Mouse (Mus musculus): ENCODE results near the gene Csrp2.

Gene Csrp2

DNA sequence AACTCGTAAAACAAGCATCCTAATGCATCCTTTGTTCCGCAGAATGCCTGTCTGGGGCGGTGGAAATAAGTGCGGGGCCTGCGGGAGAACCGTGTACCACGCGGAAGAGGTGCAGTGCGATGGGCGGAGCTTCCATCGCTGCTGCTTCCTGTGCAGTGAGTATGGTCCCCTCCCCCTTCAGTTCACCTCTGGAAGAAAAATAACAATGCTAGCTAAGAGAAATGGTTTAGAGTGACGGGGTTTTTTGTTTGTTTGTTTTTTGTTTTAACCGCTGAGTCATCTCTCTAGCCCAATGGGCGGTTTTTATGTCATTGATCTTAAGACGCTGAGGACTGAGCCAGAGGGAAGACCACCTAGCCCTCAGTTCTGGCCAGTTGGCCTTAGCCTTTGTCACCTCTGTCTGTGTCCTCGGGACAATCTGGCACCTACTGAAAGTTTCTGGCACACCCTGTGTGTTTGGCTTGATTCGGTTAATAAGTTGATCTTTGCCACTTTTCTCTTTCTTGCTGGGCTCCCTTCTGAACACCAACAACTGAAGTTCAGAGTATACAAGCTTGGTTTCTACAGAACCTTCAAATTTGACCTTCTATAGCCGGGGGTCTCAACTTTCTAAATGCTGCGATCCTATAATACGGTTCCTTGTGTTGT, 12.4 kb downstream of the Csrp2 start:
- no peak for DNase-seq

DNA sequence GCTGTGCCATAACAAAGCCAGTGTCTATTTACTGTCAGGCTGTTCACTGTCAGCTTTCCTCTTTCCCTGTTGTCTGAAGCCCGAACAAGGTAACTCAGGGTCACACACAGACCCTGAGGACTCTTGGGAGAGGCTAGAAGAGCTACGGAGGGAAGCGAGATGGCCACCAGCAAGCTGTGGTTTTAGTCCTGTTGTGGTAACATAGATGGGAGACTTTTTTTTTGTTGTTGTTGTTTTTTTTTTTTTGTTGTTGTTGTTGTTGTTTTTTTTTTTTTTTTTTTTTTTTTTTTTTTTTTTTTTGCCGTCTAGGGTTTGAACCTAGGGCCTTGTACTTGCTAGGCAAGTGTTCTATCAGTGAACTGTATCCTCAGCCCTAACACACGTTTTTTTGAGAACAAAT, 14.0 kb downstream of the Csrp2 start:
- no peak for DNase-seq

DNA sequence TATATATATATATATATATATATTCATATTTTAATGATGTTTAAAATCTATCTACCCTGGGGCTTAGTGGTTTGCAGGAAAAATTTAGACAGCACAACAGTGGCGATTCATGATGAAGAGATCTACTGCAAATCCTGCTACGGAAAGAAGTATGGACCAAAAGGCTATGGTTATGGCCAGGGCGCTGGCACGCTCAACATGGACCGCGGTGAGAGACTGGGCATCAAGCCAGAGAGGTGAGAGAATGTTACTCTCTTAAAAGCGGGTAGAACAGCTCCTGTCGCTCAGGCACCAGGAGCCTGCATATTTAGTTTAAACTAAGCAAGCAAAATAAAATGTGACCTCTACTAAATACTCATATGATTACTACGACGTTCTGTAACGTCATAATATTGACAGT, 15.5 kb downstream of the Csrp2 start:
- DNase-seq: peak; percentile 47

DNA sequence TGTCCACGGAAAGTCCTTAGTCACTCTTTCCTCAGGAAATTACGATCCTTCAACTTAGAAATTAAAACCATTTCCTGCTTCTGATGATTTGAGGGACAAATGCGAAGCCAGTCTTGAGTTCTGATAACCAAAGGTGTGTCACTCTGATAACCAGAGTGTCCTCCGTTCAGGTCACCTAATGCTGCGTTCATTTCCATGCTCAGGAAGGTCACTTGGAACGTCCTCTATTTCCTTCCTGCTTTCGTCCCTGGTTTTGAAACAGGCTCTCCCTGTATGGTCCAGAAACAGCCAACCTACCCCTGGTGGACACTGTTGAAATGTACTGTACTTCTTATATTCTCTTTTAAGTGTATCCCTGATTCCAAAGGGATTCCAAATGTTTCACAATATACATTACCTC, 16.1 kb downstream of the Csrp2 start:
- no peak for DNase-seq

DNA sequence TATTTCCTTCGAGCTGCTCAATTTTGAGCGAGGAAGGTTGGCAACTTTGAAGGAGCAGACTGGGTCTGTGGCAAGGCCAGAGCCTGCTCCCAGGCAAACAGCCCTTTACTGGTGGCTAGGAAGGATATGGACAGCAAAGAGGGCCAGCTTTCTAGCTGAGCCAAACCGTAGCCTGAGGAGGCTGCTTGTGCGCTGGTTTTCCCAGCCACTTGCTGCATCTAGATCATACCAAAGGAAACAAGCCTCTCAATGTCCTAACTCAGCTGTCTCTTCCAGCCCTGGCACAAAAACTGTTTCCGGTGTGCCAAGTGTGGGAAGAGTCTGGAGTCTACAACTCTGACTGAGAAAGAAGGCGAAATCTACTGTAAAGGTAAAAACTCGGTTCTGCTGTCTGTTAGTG, 18.8 kb downstream of the Csrp2 start:
- no peak for DNase-seq

DNA sequence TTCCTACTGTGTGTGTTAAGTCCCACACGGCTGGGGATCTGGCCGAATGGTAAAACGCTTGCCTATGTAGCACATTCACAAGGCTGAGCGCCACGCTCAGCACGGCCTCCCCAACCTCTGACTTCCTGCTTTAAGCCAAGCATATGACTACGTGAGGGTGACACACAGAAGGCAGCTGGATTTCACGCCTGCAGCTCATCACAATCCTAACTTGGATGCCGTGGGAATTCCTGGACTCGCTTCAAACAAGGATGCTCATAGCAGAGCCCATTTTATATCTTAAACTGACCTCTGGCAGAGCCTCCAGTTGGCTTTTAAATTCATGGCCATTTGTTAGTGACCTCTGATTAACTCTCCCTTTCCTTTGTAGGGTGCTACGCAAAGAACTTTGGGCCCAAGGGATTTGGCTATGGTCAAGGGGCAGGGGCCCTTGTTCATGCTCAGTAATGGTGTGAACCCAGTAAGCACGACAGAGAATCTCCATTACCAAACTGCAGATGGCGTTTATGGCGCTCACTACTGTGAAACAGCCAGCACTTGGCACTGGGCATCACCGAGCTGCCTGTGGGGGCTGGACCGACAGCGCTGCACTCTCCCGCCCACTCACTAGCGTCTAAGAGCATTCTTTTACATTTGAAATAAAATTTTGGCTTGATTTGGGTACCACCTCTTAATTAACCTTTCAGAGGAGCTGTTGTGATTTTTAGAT, 19.4 kb downstream of the Csrp2 start:
- DNase-seq: peak; percentile 78

DNA sequence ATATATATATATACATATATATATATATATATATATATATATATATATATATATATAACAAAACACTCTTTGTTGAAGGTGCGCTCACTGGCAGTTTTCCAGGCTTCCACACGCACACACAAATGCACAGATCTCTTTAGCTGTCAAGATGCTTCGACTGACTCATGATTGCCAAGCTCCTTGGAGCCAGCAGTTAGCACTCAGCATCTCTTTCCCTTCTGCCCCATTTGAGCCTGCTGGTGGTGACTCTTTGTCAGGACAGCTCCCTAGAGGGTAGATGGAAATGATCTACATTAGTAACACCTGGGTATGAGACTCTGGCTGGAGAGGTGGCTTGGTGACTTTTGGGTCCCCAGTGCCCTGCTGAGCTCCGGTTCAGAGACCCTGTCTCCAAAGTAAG, 20.1 kb downstream of the Csrp2 start:
- DNase-seq: peak; percentile 38

DNA sequence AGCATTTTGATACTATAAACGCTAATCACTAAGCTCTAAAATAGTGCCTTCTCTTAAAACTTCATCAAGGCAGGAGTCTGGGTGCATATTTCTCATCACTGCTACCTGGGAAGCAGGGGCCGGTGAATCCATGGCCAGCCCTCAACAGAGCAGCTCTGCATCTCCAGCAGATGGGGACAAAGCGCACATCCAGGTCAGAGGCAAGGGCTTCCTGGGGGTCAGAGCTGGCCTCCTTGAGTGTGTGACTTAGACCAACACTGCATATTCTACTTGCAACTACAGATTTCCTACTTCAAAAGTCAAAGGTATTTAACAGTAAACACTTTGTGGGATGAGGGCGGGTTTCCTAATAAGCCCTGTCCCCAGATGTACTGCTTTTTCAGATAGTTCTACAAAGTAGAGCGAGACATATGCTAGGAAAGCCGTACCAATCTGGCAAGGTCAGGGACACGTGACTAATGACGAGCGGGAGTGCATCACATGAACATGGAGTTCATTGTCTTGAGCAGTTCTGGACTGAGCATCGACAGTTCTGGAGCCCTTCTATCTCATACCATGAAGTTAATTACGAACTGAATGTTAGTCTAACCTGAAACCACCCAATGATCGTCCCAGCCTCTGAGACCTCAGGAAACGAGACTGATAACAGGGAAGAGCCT, 21.3 kb downstream of the Csrp2 start:
- no peak for DNase-seq

DNA sequence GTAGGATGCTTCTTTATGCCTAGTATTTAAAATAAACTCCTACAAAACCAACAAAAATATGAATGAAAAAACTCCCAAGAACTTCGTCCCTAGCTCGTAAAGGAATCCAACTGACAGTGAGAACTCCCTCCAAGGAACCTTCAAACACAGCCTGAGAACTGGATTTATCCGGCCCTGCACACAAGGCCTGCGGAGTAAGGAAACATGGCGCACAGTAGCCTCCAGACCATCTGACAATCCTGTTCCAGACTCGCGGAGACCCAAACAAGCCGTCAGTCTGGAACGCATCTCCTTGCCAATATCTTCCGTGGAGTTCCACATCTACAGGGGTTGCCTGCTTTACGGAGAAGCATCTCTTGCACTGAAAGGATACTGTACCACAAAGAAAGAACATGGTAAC, 22.4 kb downstream of the Csrp2 start:
- DNase-seq: no peak

DNA sequence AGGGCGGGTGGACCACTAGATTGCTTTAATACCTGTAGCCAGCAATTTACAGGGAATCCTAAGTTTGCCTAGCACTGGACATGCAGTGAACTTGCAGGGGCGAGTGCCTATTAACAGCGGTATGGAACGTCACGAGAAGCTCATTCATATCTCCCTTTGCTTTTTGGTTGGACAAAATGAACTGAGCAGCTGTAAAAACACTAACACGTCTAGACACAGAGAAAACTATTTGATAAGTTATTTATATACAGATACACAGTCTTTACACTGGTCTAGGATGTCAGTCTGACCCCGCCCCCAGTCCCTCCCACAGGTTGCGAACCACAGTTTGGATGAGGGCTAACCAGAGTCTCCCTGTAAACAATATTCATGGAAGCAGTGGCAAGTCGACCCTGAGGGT, 23.2 kb downstream of the Csrp2 start:
- no peak for DNase-seq

DNA sequence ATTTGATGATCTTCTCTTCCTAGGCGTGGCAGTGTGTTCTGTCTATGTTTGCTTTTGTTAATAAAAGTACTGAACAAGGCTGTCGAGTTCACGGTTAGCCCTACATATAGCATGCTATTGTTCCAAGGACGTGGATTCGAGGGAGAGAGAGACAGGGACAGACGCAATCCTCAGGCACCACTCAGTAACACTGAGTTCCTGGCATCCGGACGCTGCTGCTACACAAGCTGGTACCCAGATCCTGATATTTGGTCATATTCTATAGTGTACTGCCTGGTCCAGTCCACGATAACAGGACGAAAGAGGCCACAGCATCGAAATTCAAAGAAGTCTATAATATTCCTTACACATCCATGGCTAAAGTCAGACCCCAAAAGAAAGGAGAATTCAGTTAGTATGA, 24.6 kb downstream of the Csrp2 start:
- DNase-seq: no peak

DNA sequence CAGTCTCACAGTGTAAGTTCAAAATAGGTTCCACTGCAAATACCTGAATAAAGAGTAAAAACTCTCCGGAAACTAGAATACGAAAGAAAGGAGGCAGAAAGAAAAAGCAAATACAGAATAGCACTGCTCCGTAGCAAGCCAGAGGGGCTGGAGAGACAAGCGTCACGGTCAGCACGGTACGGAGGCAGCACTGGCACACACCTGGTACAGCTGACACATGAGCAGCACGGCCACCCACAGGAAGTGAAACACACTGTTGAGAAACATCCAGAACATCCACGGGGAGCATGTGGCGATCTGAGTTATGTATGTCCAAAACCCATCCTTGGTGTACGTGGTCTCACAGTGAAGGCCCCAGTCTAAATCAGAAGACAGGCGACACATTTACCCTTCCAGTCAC, 26.4 kb downstream of the Csrp2 start:
- no peak for DNase-seq

DNA sequence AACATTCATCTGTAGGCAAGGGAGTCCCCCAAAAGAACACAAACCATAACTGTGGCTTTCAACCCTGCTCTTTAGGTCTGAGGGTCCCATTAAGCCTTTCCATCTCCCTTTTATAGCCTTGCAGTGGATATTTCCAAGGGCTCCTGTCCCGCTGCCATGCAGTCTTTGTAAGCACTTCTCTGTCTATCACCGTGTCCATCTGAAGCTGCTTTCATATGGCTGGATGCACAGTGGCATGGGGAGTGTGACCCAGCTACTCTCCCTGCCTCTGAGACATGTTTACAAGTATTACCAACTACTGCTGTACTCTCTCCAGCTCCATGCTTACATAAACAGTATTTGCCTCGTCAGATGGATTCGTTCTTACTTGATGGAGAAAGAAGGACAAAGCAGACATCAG, 28.0 kb downstream of the Csrp2 start:
- DNase-seq: no peak

DNA sequence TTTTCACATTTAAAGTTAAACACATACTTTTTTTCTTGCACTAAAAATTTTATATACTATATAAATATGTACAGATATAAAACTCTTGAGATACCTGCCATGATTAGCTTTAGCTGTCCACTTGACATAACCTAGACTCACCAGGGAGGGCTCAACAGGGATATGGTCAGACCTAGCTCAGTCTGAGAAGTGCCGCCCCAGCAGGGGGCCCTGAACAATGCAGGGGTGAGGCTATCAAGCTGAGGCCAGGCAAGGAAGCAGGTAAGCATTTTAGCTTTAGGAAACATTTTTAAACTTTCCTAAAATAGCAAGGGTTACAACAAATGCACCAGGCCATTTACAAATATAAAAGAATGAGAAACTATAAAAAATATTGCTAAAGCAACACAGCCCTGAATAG, 31.5 kb downstream of the Csrp2 start:
- DNase-seq: no peak

DNA sequence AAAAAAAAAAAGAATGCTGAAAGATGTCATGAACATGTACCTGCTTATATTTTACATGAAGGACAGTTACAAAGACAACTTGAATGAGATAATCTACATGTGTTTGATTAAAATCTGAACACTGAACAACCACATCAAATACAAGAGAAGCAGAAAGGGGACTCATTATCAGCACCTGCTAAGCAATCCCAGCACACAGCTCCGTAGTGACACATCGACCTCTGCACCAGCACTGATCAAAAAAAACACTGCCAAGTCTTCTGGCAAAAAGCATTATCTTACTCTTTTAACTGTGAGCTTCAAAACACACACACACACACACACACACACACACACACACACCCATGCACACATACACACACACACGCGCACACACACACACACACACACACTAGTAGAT, 32.2 kb downstream of the Csrp2 start:
- no peak for DNase-seq

DNA sequence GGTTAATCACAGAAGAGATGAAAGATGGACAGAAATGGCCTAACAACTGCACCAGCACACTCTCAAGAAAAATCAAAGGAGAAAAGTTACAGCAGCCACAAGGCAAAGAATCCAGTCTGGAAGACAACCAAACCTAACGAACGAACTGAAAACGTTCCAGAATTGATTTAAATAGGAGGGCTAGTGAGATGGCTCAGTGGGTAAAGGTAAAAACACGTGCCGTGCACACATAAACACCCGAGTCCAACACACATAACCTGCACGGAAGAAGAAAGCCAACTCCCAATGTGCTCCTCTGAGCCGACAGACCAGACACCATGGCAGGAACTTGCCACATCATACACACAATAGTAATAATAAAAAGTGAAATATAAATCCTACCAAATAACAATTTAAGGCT, 32.7 kb downstream of the Csrp2 start:
- no peak for DNase-seq

DNA sequence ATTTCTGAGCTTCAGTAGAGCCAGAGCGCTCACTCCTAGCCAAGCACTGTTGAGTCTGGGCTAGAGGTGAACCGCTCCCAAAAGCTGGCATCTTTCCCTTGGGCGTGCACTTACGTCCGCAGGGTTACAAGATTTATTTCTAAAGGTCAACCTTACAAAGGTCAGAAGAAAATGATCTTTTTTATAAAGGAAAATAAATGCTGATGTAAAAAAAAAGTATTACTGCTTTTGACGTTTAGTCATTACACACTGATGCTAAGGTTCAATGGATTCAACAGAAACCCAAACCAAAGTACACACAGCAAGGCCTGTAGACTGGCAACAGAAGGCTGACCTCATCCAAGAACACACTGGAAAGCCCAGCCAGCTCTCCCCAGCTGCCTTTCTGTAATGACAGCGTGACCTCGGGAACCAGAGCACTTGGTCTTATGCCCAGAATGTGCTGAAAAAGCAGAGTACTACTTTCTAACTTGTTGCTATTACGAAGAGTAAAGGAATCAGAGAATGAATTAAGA, 33.4 kb downstream of the Csrp2 start:
- DNase-seq: peak; percentile 60

DNA sequence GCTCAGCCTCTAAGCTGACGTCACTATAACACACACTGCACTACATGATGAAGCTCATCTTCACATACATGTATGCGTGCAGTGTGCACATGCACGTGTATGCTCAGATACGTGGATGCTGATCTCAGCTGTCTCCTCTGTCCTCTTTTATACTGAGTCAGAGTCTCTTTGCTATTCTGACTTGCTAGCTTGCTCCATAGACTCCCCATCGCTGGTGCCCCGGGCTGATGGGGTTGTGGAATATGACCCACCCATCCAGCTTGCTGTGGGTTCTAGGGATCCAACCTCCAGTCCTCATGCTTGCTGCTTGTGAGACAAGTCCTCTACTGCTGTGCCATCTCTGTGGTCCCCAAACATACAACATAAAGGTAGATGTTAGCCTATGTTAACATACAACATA, 39.3 kb downstream of the Csrp2 start:
- no peak for DNase-seq

DNA sequence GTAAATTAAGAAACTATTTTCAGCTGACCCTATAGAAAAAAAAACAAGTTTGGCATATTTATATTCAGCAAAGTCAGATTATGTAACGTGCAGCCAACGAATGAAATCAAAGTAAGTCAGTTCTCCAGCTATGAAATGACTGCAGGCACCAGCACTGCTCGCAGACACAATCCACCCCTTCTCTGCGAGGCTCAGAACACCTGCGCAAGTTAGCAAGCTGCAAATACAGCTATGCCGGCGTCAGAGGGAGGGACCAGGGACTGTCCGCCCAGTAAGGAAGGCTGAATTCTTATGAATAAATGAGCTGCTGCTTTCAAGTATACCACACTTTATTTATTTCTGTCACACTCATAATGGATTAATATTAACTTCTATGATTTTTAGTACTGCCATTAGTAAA, 40.2 kb downstream of the Csrp2 start:
- DNase-seq: no peak

DNA sequence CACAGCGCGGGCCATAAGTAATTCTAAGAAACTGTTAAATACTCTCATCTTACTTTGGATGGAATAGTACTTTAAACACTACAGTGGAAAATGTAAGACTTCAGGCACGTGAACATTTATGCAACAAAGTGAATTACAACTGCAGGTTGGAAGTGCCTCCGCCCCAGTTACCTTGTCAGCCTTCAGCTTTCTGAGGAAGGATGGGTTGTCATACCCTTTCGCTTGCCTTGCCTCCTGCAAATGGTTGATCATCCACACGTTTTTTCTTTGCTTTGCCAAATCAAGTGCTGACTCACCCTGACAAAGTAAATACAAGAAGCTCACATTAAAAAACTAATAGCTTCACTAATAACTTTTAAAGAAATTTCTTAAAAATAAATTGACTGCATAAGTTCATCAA, 41.3 kb downstream of the Csrp2 start:
- no peak for DNase-seq

DNA sequence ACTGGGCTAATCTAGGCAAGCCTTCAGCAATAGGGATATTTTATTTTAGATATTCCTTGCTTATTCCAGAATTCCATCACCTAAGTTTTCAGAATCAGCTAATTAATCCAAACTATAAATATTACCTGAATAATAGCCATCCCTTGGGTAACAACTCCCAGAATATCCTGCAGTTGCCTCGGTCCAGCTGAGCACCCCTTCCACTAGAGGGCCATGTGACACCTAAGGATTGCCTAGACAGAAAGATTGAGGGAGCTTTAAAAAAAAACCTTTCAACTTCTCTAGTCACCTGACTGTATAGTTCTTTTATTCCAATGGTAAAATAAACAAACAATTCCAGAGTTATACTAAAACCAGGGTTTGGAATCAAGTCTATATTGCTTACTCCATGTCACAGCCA, 42.6 kb downstream of the Csrp2 start:
- DNase-seq: no peak

DNA sequence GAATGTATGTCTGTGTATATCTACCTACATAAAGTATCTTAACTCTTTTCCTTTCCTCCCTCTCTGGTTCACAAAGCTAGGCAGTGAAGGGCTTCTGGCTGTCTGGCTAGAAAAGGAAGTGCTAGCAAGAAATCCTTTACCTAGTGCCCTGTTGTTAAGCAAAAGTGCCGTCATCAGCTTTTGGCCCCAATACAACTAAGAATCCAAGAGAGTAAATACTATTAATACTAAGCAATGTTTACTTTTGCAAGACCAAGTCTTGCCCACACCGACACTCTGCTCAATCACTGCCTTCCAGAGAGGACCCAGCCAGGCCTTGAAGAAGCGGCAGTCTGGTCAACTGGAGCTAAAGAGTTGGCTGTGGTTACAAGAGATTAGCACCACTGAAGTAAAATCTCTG, 51.5 kb downstream of the Csrp2 start:
- DNase-seq: no peak

DNA sequence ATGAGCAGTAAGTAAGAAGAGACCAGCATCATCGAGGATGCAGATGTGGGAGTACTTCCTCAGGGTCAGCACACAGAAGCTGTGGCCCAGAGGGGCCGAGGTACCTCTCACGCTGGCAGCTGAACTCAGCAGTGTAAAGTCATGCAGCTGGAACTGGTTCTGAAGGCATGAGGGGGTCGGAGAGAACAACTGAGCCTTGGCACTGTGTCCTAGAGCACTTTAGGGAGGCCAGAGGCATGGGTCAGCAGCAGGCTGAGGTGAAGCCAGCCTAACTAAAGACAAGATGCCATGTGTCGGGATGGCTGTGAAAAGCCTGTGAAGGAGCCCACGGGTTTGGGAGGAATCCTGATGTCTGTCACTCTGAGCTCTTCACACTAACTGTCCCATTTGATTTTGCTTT, 51.9 kb downstream of the Csrp2 start:
- no peak for DNase-seq

DNA sequence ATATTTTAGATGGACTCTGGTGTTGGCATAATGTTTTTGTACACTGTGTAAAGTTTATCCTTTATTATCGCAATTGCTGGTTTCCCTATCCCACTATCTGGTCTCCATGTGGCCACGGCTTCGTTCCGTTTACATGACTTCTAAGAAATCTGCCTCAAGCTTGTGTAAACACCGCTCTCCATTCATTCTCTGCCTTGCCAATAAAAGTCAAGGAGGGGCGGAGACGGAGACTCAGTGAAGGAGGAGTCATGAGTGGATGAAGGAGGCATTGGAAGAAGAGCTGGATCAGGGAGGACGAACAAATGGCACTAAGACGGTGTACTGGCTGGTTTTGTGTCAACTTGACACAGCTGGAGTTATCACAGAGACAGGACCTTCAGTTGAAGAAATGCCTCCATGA, 52.4 kb downstream of the Csrp2 start:
- no peak for DNase-seq
